Mouse (Mus musculus) liver, embryonic 12.5 days (tissue): ENCODE results near the gene Runx1. TPM values are rescaled to one million over a fixed set of nuclear protein-coding genes. Genes with fewer than 3 reads are reported as not detected.

Source experiments
- ATAC-seq: fragments of 200-750 bp; cut with Nextera tagmentation; 2 replicates; pipeline ENCODE4 v1.8.0; 2017; ENCODE audit warnings: moderate number of reproducible peaks, mild to moderate bottlenecking, moderate library complexity
- H3K27ac ChIP-seq: fragments of 300-500 bp; sonication (generic); 2 replicates; pipeline ENCODE4 v1.5.1; 2016; ENCODE audit warnings: mild to moderate bottlenecking
- H3K27me3 ChIP-seq: fragments of 300-500 bp; sonication (generic); replicated peaks from 2 replicates; pipeline ENCODE4 v1.6.1; 2016; ENCODE audit warnings: mild to moderate bottlenecking, moderate library complexity
- H3K36me3 ChIP-seq: fragments of 300-500 bp; sonication (generic); 2 replicates; pipeline ENCODE4 v1.6.1; 2016; ENCODE audit warnings: mild to moderate bottlenecking, moderate library complexity
- H3K4me1 ChIP-seq: fragments of 300-500 bp; sonication (generic); 2 replicates; pipeline ENCODE4 v1.6.1; 2016
- H3K4me2 ChIP-seq: fragments of 300-500 bp; sonication (generic); 2 replicates; pipeline ENCODE4 v1.6.1; 2016; ENCODE audit warnings: mild to moderate bottlenecking, moderate library complexity
- H3K4me3 ChIP-seq: fragments of 300-500 bp; sonication (generic); 2 replicates; pipeline ENCODE4 v1.5.1; 2016; ENCODE audit warnings: mild to moderate bottlenecking, moderate library complexity
- H3K9ac ChIP-seq: fragments of 300-500 bp; sonication (generic); 2 replicates; pipeline ENCODE4 v1.6.1; 2016; ENCODE audit warnings: mild to moderate bottlenecking, moderate library complexity
- H3K9me3 ChIP-seq: fragments of 300-500 bp; sonication (generic); replicated peaks from 2 replicates; pipeline ENCODE4 v1.6.1; 2016; ENCODE audit warnings: mild to moderate bottlenecking, moderate library complexity
- WGBS: fragments of 180-500 bp; shearing (Covaris S2); methylation state at CpG from one replicate; pipeline ENCODE4 v1.1.7; 2016; ENCODE audit not compliant: insufficient replicate concordance; 5-methylcytosine and 5-hydroxymethylcytosine counted together
- polyA plus RNA-seq: library from polyadenylated mRNA; unstranded; fragments of >200 nt; fragmentation: Nextera tagmentation; extraction: Ambion mirVana; gene quantifications from 2 replicates; pipeline ENCODE4 v1.2.1, GENCODE M21; 2016

Runx1 gene
- polyA plus RNA-seq, 1 experiment from 2014 or later: 11.7 TPM

DNA sequence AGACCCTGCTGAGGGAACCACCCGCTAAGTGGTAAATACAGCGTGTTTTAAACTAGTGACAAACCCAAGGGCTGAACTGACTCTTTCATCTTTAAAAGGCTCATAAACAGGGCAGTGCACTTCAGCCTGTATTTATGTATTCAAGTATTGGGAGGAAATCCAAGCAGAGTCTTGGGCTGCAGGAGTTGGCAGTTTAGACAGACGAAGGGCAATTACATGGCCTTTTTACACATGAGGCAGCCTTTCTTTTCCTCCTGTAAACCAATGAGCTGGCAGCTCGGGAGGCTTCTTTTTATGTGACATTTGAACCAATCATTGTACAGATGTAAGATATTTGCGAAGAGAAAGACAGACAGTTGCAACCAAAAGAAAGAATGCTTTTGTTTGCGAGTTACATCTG is 233.7 kb downstream of the Runx1 start:
- H3K36me3 ChIP-seq: no peaks in the 10 kb centered on the region
- H3K4me1 ChIP-seq: no peaks in the 10 kb centered on the region
- H3K9ac ChIP-seq: no peak overlapping the region
- H3K27me3 ChIP-seq: peaks cover 9% of the 10 kb centered on the region
- H3K4me3 ChIP-seq: no peak overlapping the region
- no peak for ATAC-seq
- no peaks in the 10 kb centered on the region for H3K9me3 ChIP-seq
- H3K4me2 ChIP-seq: no peak overlapping the region
- 65% methylated on average over 6 of the region's 6 CpGs for WGBS
- no peak overlapping the region for H3K27ac ChIP-seq

- H3K27me3 ChIP-seq: peaks cover 7% of the 10 kb centered on the region; the same call in 1 of the 2 replicates
- no peak overlapping the region for H3K9ac ChIP-seq
- ATAC-seq: no peak
- no peaks in the 10 kb centered on the region for H3K36me3 ChIP-seq
- no peak overlapping the region for H3K4me3 ChIP-seq
- H3K4me1 ChIP-seq: no peaks in the 10 kb centered on the region
- H3K4me2 ChIP-seq: no peak overlapping the region
- 74% methylated on average over 6 of the region's 6 CpGs for WGBS
- H3K27ac ChIP-seq: no peak overlapping the region
- H3K9me3 ChIP-seq: no peaks in the 10 kb centered on the region
Measured at GRCm38 (mm10) chr16:92591783-92592182, 234.2 kb downstream of the Runx1 start.

DNA sequence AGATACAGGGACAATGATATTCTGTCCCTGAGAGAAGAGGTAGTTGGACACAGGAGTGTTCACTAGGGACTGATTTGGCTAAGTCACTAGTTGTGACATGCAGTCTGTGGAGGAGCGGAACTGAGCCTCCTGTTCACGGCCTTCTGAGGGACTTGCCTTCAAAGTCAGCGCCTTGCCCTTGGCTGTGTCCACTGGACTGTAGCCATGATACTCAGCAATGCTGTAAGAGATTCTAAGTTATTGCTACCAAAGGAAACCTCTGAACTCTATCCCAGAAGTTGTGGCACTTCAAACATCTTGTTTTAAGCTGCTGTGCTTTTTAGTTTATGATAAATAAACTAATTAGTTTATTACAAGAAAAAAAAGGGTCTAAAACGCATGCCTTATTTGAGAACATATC is 238.1 kb downstream of the Runx1 start:
- no peaks in the 10 kb centered on the region for H3K4me1 ChIP-seq
- H3K9me3 ChIP-seq: no peaks in the 10 kb centered on the region
- no peaks in the 10 kb centered on the region for H3K27me3 ChIP-seq
- H3K36me3 ChIP-seq: no peaks in the 10 kb centered on the region
- 76% methylated on average over 4 of the region's 4 CpGs for WGBS
- H3K4me2 ChIP-seq: no peak overlapping the region
- no peak for ATAC-seq
- no peak overlapping the region for H3K9ac ChIP-seq
- H3K4me3 ChIP-seq: no peak overlapping the region
- no peak overlapping the region for H3K27ac ChIP-seq

DNA sequence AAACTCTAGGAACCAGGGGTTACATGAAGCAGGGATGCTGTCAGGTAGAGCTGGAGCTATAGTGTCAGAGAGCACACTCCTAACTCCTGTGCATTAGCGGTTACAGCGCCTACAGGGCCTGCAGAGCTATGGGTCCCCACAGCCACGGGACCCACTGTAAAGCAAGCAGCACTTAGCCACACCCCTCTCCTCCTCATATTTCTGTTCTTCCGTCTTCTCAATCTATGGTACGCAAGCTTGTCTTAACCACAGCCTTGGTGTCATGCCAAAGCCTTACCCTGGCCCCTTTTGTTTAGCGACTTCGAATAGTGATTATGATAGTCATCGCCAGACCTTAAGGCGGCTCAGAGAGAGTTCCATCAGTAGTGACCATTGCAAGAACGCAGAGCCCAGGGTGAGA is 244.2 kb downstream of the Runx1 start:
- Histone ChIP-seq H3K4me3 (no peak overlapping the region), H3K9ac (no peak overlapping the region), H3K4me2 (no peak overlapping the region), H3K27ac (no peak overlapping the region), H3K36me3 (no peaks in the 10 kb centered on the region), H3K9me3 (no peaks in the 10 kb centered on the region), H3K4me1 (no peaks in the 10 kb centered on the region), H3K27me3 (no peaks in the 10 kb centered on the region; the same call in none of the 2 replicates)
- WGBS: 74% methylated on average over 10 of the region's 10 CpGs
- ATAC-seq: no peak

DNA sequence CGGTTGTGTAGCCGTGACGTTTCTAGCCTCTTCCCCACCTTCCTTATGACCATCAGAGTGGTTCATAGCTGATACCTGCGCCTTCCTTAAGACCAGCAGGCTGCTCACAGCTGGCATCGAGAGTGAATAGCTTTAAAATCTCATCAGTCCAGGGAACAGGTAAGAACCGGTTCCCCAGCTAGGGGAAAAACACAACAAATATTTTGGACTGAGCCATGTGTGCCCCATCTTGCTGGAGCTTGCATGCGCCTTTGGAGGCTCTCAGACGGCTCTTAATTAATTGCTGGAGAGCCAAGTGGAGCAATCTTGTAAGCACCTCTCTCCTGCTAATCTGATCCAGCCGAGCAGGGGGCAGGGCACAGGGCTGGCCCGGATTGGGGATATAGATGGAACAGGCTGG is 245.0 kb downstream of the Runx1 start:
- Histone ChIP-seq H3K4me3 (no peak overlapping the region), H3K36me3 (no peaks in the 10 kb centered on the region), H3K9me3 (no peaks in the 10 kb centered on the region), H3K9ac (no peak overlapping the region), H3K27me3 (no peaks in the 10 kb centered on the region; the same call in none of the 2 replicates), H3K4me2 (no peak overlapping the region), H3K27ac (no peak overlapping the region), H3K4me1 (no peaks in the 10 kb centered on the region)
- ATAC-seq: no peak
- 64% methylated on average over 10 of the region's 10 CpGs for WGBS

DNA sequence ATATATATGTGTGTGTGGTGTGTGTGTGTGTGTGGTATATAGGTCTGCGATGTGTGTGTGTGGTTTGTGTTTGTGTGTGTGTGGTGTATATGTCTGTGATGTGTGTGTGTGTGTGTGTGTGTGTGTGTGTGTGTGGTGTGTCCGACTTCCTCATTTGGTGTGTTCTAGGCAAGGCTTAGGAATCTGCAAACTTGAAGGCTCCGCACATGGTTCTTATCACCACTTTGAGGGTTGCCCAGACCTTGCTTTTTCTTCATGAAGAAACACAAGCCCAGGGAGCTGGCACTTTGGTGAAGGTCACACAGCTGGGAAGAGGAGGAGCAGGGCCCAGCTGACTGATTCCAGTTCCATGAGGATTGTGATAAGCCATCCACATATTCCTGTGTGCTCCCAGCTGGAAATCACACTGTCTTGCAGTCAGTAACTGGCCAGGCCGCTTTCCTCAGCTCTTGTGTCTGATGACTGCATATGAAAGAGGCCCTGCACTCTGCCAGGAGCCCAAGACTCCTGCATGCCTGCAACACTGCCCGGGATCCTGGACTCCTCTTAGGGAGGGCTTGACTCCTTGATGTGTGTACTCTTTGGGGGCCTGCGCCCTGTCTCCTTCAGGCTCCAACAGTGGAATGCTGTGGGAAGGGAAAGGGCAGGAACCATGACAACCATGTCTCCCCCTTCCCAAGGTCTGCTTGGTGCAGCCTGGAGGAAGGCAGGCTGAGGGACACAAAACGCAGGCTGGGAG is 246.9 kb downstream of the Runx1 start:
- no peaks in the 10 kb centered on the region; the same call in none of the 2 replicates for H3K27me3 ChIP-seq
- 65% methylated on average over 7 of the region's 7 CpGs for WGBS
- no peak overlapping the region for H3K4me3 ChIP-seq
- no peaks in the 10 kb centered on the region for H3K36me3 ChIP-seq
- H3K9me3 ChIP-seq: no peaks in the 10 kb centered on the region
- ATAC-seq: no peak
- no peak overlapping the region for H3K4me2 ChIP-seq
- H3K27ac ChIP-seq: no peak overlapping the region
- no peaks in the 10 kb centered on the region for H3K4me1 ChIP-seq
- no peak overlapping the region for H3K9ac ChIP-seq

DNA sequence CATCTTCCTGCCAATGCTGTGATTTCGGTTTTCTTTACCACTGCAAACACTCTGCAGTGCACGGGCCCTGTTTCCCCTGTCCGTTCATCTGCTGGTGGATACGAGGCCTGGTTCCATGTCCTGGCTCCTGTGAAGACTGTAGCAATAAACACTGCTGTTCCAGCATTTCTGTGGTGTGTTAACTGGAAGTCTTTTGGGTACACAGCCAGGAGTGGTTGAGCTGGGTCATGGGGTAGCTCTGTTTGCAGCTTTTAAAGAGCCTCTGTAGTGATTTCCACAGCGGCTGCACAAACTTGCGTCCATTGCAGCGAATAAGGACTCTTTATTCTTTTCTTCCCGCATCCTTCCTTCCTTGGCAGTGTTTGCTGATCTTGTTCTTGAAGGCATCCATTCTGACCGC is 248.6 kb downstream of the Runx1 start:
- Histone ChIP-seq H3K36me3 (no peaks in the 10 kb centered on the region), H3K9me3 (no peaks in the 10 kb centered on the region)

DNA sequence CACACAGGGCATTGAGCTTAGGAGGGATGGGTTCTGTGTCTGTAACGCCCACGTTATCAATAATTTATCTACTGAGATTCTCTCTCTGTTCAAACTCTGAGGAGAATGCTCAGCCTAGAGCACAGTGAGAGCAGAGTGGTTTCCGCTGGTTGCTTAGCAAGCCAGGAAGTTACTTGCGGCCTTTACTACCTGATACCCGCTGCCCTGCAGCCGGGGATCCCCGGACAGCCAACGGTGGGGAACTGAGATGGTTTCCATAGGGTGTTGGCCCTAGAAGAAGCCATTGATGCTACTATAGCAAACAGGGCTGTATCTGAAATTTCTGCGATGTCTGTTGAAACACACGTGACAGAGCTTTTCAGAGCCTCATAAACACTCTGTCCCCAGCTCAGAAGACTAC is 250.2 kb downstream of the Runx1 start:
- WGBS: 58% methylated on average over 10 of the region's 10 CpGs
- H3K4me2 ChIP-seq: no peak overlapping the region
- H3K27me3 ChIP-seq: no peaks in the 10 kb centered on the region; the same call in none of the 2 replicates
- H3K27ac ChIP-seq: no peak overlapping the region
- H3K4me3 ChIP-seq: no peak overlapping the region
- H3K9me3 ChIP-seq: peaks cover 6% of the 10 kb centered on the region; the same call in 1 of the 2 replicates
- no peaks in the 10 kb centered on the region for H3K36me3 ChIP-seq
- no peaks in the 10 kb centered on the region for H3K4me1 ChIP-seq
- no peak overlapping the region for H3K9ac ChIP-seq
- no peak for ATAC-seq

More for the DNA sequence above, 248.6 kb downstream of the Runx1 start:
- Histone ChIP-seq H3K27me3 (no peaks in the 10 kb centered on the region; the same call in none of the 2 replicates), H3K4me2 (no peak overlapping the region), H3K4me3 (no peak overlapping the region), H3K9ac (no peak overlapping the region), H3K27ac (no peak overlapping the region), H3K4me1 (no peaks in the 10 kb centered on the region)
- 75% methylated on average over 9 of the region's 9 CpGs for WGBS
- no peak for ATAC-seq

- Histone ChIP-seq H3K4me1 (no peaks in the 10 kb centered on the region), H3K4me3 (no peak overlapping the region), H3K27ac (no peak overlapping the region), H3K36me3 (no peaks in the 10 kb centered on the region), H3K4me2 (no peak overlapping the region), H3K27me3 (no peaks in the 10 kb centered on the region; the same call in 1 of the 2 replicates), H3K9ac (no peak overlapping the region), H3K9me3 (peaks cover 6% of the 10 kb centered on the region; the same call in 1 of the 2 replicates)
- 30% methylated on average over 4 of the region's 4 CpGs for WGBS
- ATAC-seq: no peak
Measured at GRCm38 (mm10) chr16:92573193-92573592, 252.8 kb downstream of the Runx1 start.

- Histone ChIP-seq H3K27ac (no peak overlapping the region), H3K36me3 (no peaks in the 10 kb centered on the region), H3K9me3 (peaks cover 6% of the 10 kb centered on the region; the same call in 1 of the 2 replicates), H3K9ac (no peak overlapping the region), H3K4me1 (peaks cover under 1% of the 10 kb centered on the region; the same call in 1 of the 2 replicates), H3K4me3 (no peak overlapping the region), H3K27me3 (peaks cover 7% of the 10 kb centered on the region; the same call in 1 of the 2 replicates), H3K4me2 (no peak overlapping the region)
- ATAC-seq: no peak
- 70% methylated on average over 11 of the region's 11 CpGs for WGBS
Measured at GRCm38 (mm10) chr16:92571246-92571645, 254.7 kb downstream of the Runx1 start.

GRCm38 (mm10) chr16:92566146-92566545 is 259.8 kb downstream of the Runx1 start:
- 18% methylated on average over 5 of the region's 5 CpGs for WGBS
- Histone ChIP-seq H3K4me3 (no peak overlapping the region), H3K9ac (no peak overlapping the region), H3K4me2 (no peak overlapping the region), H3K4me1 (peaks cover 6% of the 10 kb centered on the region), H3K27ac (no peak overlapping the region), H3K36me3 (no peaks in the 10 kb centered on the region), H3K27me3 (peaks cover 23% of the 10 kb centered on the region), H3K9me3 (peaks cover 1% of the 10 kb centered on the region; the same call in 1 of the 2 replicates)
- 0 out of 2 replicates have a peak, but pooled peaks have one; percentile 35 for ATAC-seq

DNA sequence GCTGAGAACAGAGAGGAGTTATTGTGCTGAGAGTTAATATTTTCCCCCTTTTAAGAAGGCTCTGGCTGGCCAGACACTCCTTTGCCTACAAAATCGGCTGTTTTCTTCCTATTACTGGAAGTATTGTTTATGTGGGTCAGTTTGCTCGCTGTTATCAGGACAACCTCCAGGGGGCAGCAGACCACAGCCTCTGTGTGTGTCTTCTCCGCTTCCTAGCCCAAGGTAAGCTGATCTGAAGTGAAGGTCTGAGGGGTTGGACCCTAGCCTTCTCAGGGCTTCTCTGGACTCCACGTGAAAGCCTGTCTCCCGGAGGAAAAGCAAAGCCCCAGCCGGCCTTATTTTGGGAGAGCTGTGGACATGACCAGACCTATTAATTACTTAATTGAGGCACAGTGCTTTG is 260.2 kb downstream of the Runx1 start:
- no peaks in the 10 kb centered on the region for H3K36me3 ChIP-seq
- no peak overlapping the region for H3K4me3 ChIP-seq
- WGBS: 3% methylated on average over 6 of the region's 6 CpGs
- peaks cover 6% of the 10 kb centered on the region for H3K4me1 ChIP-seq
- no peak overlapping the region for H3K4me2 ChIP-seq
- H3K9me3 ChIP-seq: no peaks in the 10 kb centered on the region
- peaks cover 23% of the 10 kb centered on the region for H3K27me3 ChIP-seq
- ATAC-seq: no peak
- no peak overlapping the region for H3K27ac ChIP-seq
- H3K9ac ChIP-seq: no peak overlapping the region
